Mouse (Mus musculus) splenic B cell, adult 2 months (primary cell): ENCODE measurements at regions not wholly inside any gene's neighbourhood (a gene's known extent, or its start where the extent isn't known, plus 50 kb on each side); places are given as distances from the start of the nearest gene placed in this dataset.

Experiments
- DNase-seq: peaks from one replicate; pipeline ENCODE4 v3.0.0-alpha.2; 2011; ENCODE audit warnings: low read depth, low spot score
- H3K27me3 ChIP-seq: 2 replicates; pipeline ENCODE4 v1.6.1; 2012; ENCODE audit warnings: mild to moderate bottlenecking, low read length, moderate library complexity, mixed read lengths; ENCODE audit not compliant: control insufficient read depth, poor library complexity, insufficient read depth, severe bottlenecking
- H3K36me3 ChIP-seq: 2 replicates; pipeline ENCODE4 v1.6.1; 2012; ENCODE audit warnings: mild to moderate bottlenecking, low read length, moderate library complexity, mixed read lengths; ENCODE audit not compliant: control insufficient read depth, poor library complexity, insufficient read depth, severe bottlenecking

GRCm38 (mm10) chr6:144841510-144841909 lies 59.7 kb upstream of the Sox5 start:
- DNase-seq: no peak
- Histone ChIP-seq H3K27me3 (no peaks in the 10 kb centered on the region), H3K36me3 (no peaks in the 10 kb centered on the region)

GRCm38 (mm10) chr6:144839383-144839782 lies 57.6 kb upstream of the Sox5 start:
- Histone ChIP-seq H3K27me3 (no peaks in the 10 kb centered on the region), H3K36me3 (no peaks in the 10 kb centered on the region)
- DNase-seq: no peak

DNA sequence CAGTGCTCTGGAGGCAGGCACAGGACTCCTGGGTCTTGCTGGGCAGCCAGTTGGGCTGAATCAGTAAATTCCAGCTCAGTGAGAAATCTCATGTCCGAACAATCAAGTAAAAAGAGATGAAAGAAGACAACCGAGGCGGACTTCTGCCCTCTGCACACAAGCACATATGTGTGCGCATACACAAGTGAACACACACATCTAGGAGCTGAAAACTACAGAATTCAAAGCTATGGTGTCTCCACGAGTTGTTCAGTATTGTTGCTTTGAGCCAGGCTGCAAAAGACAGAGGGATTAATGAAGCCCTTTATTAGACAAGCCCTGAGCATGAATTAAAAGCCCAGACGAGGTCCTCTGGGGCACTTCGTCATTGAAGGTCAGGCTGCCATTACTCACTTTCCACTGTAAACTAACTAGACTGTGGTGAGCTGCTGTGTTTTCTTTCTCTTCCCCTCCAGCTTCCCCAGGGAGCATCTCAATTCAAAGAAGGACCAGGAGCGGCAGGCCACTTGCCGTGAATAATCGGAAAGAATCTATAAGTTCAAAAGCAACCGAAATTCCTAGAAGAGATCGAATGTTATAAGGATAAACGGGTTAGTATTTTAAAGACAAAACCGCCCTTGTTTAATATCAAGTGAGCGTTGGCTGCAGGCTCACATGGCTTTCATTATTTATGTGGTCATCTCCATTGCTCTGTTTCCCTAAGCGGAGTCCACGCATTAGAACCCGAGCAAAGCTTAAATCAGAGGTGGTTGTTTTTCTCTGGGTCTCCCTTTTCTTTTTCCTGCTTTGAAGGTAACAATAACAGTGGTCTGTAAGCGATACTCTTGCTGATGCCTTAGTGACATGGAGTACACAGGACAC lies 52.8 kb upstream of the Sox5 start:
- no peak for DNase-seq
- no peaks in the 10 kb centered on the region for H3K27me3 ChIP-seq

More for the DNA sequence above, 52.8 kb upstream of the Sox5 start:
- H3K36me3 ChIP-seq: no peaks in the 10 kb centered on the region
